Mouse (Mus musculus): ENCODE results near the gene Iqck. TPM values are rescaled to one million over a fixed set of nuclear protein-coding genes. Genes with fewer than 3 reads are reported as not detected.

The Iqck gene
- polyA plus RNA-seq, 2 experiments, result 0.22 to 0.40 TPM

- Histone ChIP-seq H3K4me2 (ENCODE audit: low read depth) (no peak overlapping the region), H3K4me1 (replicated peaks; ENCODE audit: control insufficient read depth in 2 of 2, insufficient read depth in 2 of 2, low read length in 1 of 2) (no peaks in the 10 kb centered on the region), H3K27me3 (ENCODE audit: control insufficient read depth, insufficient read depth, low read length) (no peaks in the 10 kb centered on the region), H3K27ac (no peak overlapping the region), H3K9me3 (ENCODE audit: control insufficient read depth, low read length) (no peaks in the 10 kb centered on the region), H3K36me3 (replicated peaks; ENCODE audit: control insufficient read depth, insufficient read depth, low read depth) (no peaks in the 10 kb centered on the region), H3K4me3 (ENCODE audit: insufficient read depth in 1 of 2, low read depth in 2 of 2, low read length in 2 of 2) (no peak overlapping the region), H3K9ac (replicated peaks) (no peak overlapping the region)
- WGBS (ENCODE audit: insufficient replicate concordance), result 50% methylated on average over 4 of the region's 4 CpGs
- TF ChIP-seq CTCF (IDR thresholded peaks at IDR 0.05; ENCODE audit: low read depth), result no peak
- no peak for TF ChIP-seq EP300 (IDR thresholded peaks at IDR 0.05; ENCODE audit: low read depth)
- DNase-seq (ENCODE audit: low read depth in 3 of 3, low spot score in 3 of 3), result no peak
- no peak for ATAC-seq (ENCODE audit: insufficient read depth)
These were observed 127.0 kb downstream of the Iqck start for GRCm38 (mm10) chr7:118982586-118982985.

GRCm38 (mm10) chr7:118983961-118984360 lies 128.4 kb downstream of the Iqck start:
- Histone ChIP-seq H3K9me3 (ENCODE audit: control insufficient read depth, low read length) (no peaks in the 10 kb centered on the region), H3K4me3 (ENCODE audit: insufficient read depth in 1 of 2, low read depth in 2 of 2, low read length in 2 of 2) (no peak overlapping the region), H3K36me3 (replicated peaks; ENCODE audit: control insufficient read depth, insufficient read depth, low read depth) (no peaks in the 10 kb centered on the region), H3K4me2 (ENCODE audit: low read depth) (no peak overlapping the region), H3K9ac (replicated peaks) (no peak overlapping the region), H3K4me1 (replicated peaks; ENCODE audit: control insufficient read depth in 2 of 2, insufficient read depth in 2 of 2, low read length in 1 of 2) (no peaks in the 10 kb centered on the region; a peak in 2 of 4 replicates), H3K27ac (no peak overlapping the region), H3K27me3 (ENCODE audit: control insufficient read depth, insufficient read depth, low read length) (no peaks in the 10 kb centered on the region)
- ATAC-seq (ENCODE audit: insufficient read depth) (no peak), DNase-seq (ENCODE audit: low read depth in 3 of 3, low spot score in 3 of 3) (no peak)
- TF ChIP-seq CTCF (IDR thresholded peaks at IDR 0.05; ENCODE audit: low read depth) (no peak), EP300 (IDR thresholded peaks at IDR 0.05; ENCODE audit: low read depth) (no peak)
- 66% methylated on average over 19 of the region's 19 CpGs for WGBS (ENCODE audit: insufficient replicate concordance)

GRCm38 (mm10) chr7:118985786-118986185 lies 130.2 kb downstream of the Iqck start:
- DNase-seq (ENCODE audit: low read depth in 3 of 3, low spot score in 3 of 3), result no peak
- no peak overlapping the region for H3K4me3 ChIP-seq (ENCODE audit: insufficient read depth in 1 of 2, low read depth in 2 of 2, low read length in 2 of 2)

GRCm38 (mm10) chr7:118986369-118986768 lies 130.8 kb downstream of the Iqck start:
- Histone ChIP-seq H3K4me1 (replicated peaks; ENCODE audit: control insufficient read depth in 2 of 2, insufficient read depth in 2 of 2, low read length in 1 of 2) (peaks cover 0 to 2% of the 10 kb centered on the region in 2 experiments; a peak in 2 of 4 replicates), H3K27ac (no peak overlapping the region), H3K27me3 (ENCODE audit: control insufficient read depth, insufficient read depth, low read length) (no peaks in the 10 kb centered on the region), H3K9me3 (ENCODE audit: control insufficient read depth, low read length) (no peaks in the 10 kb centered on the region), H3K4me2 (ENCODE audit: low read depth) (no peak overlapping the region), H3K9ac (replicated peaks) (no peak overlapping the region), H3K36me3 (replicated peaks; ENCODE audit: control insufficient read depth, insufficient read depth, low read depth) (no peaks in the 10 kb centered on the region), H3K4me3 (ENCODE audit: insufficient read depth in 1 of 2, low read depth in 2 of 2, low read length in 2 of 2) (no peak overlapping the region)
- DNase-seq (ENCODE audit: low read depth in 3 of 3, low spot score in 3 of 3) (no peak), ATAC-seq (ENCODE audit: insufficient read depth) (no peak)
- no peak for TF ChIP-seq EP300 (IDR thresholded peaks at IDR 0.05; ENCODE audit: low read depth)
- no peak for TF ChIP-seq CTCF (IDR thresholded peaks at IDR 0.05; ENCODE audit: low read depth)
- WGBS (ENCODE audit: insufficient replicate concordance), result 72% methylated on average over 4 of the region's 4 CpGs

More at GRCm38 (mm10) chr7:118985786-118986185, 130.2 kb downstream of the Iqck start:
- WGBS (ENCODE audit: insufficient replicate concordance), result 65% methylated on average over 4 of the region's 4 CpGs
- H3K4me2 ChIP-seq (ENCODE audit: low read depth), result no peak overlapping the region
- TF ChIP-seq EP300 (IDR thresholded peaks at IDR 0.05; ENCODE audit: low read depth) (no peak), CTCF (IDR thresholded peaks at IDR 0.05; ENCODE audit: low read depth) (no peak)
- H3K9ac ChIP-seq (replicated peaks), result no peak overlapping the region
- H3K4me1 ChIP-seq (replicated peaks; ENCODE audit: control insufficient read depth in 2 of 2, insufficient read depth in 2 of 2, low read length in 1 of 2), result peaks cover 0 to 2% of the 10 kb centered on the region in 2 experiments; a peak in 2 of 4 replicates
- no peaks in the 10 kb centered on the region for H3K27me3 ChIP-seq (ENCODE audit: control insufficient read depth, insufficient read depth, low read length)
- H3K27ac ChIP-seq, result no peak overlapping the region
- no peaks in the 10 kb centered on the region for H3K36me3 ChIP-seq (replicated peaks; ENCODE audit: control insufficient read depth, insufficient read depth, low read depth)
- H3K9me3 ChIP-seq (ENCODE audit: control insufficient read depth, low read length), result no peaks in the 10 kb centered on the region
- no peak for ATAC-seq (ENCODE audit: insufficient read depth)

GRCm38 (mm10) chr7:118989275-118989856 lies 133.8 kb downstream of the Iqck start:
- no peak overlapping the region for H3K9ac ChIP-seq (replicated peaks)
- DNase-seq (ENCODE audit: low read depth in 3 of 3, low spot score in 3 of 3) (no peak), ATAC-seq (ENCODE audit: insufficient read depth) (no peak)
- 54% methylated on average over 5 of the region's 5 CpGs for WGBS (ENCODE audit: insufficient replicate concordance)
- H3K4me2 ChIP-seq (ENCODE audit: low read depth), result no peak overlapping the region
- H3K9me3 ChIP-seq (ENCODE audit: control insufficient read depth, low read length), result no peaks in the 10 kb centered on the region
- H3K27ac ChIP-seq, result no peak overlapping the region
- H3K4me3 ChIP-seq (ENCODE audit: insufficient read depth in 1 of 2, low read depth in 2 of 2, low read length in 2 of 2), result no peak overlapping the region
- no peak for TF ChIP-seq EP300 (IDR thresholded peaks at IDR 0.05; ENCODE audit: low read depth)
- no peak for TF ChIP-seq CTCF (IDR thresholded peaks at IDR 0.05; ENCODE audit: low read depth)
- H3K27me3 ChIP-seq (ENCODE audit: control insufficient read depth, insufficient read depth, low read length), result peaks cover 15% of the 10 kb centered on the region
- H3K36me3 ChIP-seq (replicated peaks; ENCODE audit: control insufficient read depth, insufficient read depth, low read depth), result no peaks in the 10 kb centered on the region
- H3K4me1 ChIP-seq (replicated peaks; ENCODE audit: control insufficient read depth in 2 of 2, insufficient read depth in 2 of 2, low read length in 1 of 2), result peaks cover 0 to 2% of the 10 kb centered on the region in 2 experiments; a peak in 2 of 4 replicates

All from liver, embryonic 14.5 days (tissue).